Mouse (Mus musculus): ENCODE results near the gene Gm13420.
"Not testable (repeated sequence)": the region's sequence is repeated elsewhere in the genome, so short reads cannot be mapped to it uniquely, and the experiment has no call there.

Gene Gm13420

GRCm38 (mm10) chr2:29751497-29751896 lies at the start of gene Gm13420:
TSS of gene Gm13420 (minus strand) at chr2:29751685.
- no peak for DNase-seq (ENCODE audit: low spot score)

GRCm38 (mm10) chr2:29792772-29793487 lies 41.4 kb upstream of the Gm13420 start:
- DNase-seq (ENCODE audit: low spot score): no peak

GRCm38 (mm10) chr2:29787937-29788681 lies 36.6 kb upstream of the Gm13420 start, which contains the start of gene Trub2:
TSS of gene Trub2 (minus strand) at chr2:29788502.
- DNase-seq (ENCODE audit: low spot score): peak; percentile 81

- peak; percentile 91 for DNase-seq (ENCODE audit: low spot score)
Measured at GRCm38 (mm10) chr2:29787104-29787917, 35.8 kb upstream of the Gm13420 start, which contains the start of gene Coq4. TSS of gene Coq4 (plus strand) at chr2:29787493.

GRCm38 (mm10) chr2:29784290-29784689 lies 32.8 kb upstream of the Gm13420 start:
- no peak for DNase-seq (ENCODE audit: low spot score)

GRCm38 (mm10) chr2:29781256-29781655 lies 29.8 kb upstream of the Gm13420 start:
- DNase-seq (ENCODE audit: low spot score): not testable (repeated sequence)

GRCm38 (mm10) chr2:29773323-29773722 lies 21.8 kb upstream of the Gm13420 start:
- DNase-seq (ENCODE audit: low spot score): no peak

GRCm38 (mm10) chr2:29771611-29772461 lies 20.4 kb upstream of the Gm13420 start:
- DNase-seq (ENCODE audit: low spot score): no peak

GRCm38 (mm10) chr2:29770162-29770561 lies 18.7 kb upstream of the Gm13420 start:
- DNase-seq (ENCODE audit: low spot score): no peak

- DNase-seq (ENCODE audit: low spot score): no peak
Measured at GRCm38 (mm10) chr2:29768901-29769300, 17.4 kb upstream of the Gm13420 start.

GRCm38 (mm10) chr2:29767976-29768709 lies 16.7 kb upstream of the Gm13420 start:
- no peak for DNase-seq (ENCODE audit: low spot score)

- DNase-seq (ENCODE audit: low spot score): peak; percentile 42
Measured at GRCm38 (mm10) chr2:29764831-29765230, 13.3 kb upstream of the Gm13420 start.

GRCm38 (mm10) chr2:29755693-29756092 lies 4.2 kb upstream of the Gm13420 start:
- DNase-seq (ENCODE audit: low spot score): no peak

GRCm38 (mm10) chr2:29752397-29752796 lies 912 bp upstream of the Gm13420 start:
- DNase-seq (ENCODE audit: low spot score): no peak

- DNase-seq (ENCODE audit: low spot score): no peak
Measured at GRCm38 (mm10) chr2:29748499-29748898, 3.0 kb downstream of the Gm13420 start.

GRCm38 (mm10) chr2:29747852-29748251 lies 3.6 kb downstream of the Gm13420 start:
- no peak for DNase-seq (ENCODE audit: low spot score)

GRCm38 (mm10) chr2:29747188-29747782 lies 4.2 kb downstream of the Gm13420 start:
- no peak for DNase-seq (ENCODE audit: low spot score)

- no peak for DNase-seq (ENCODE audit: low spot score)
Measured at GRCm38 (mm10) chr2:29744256-29744655, 7.2 kb downstream of the Gm13420 start.

GRCm38 (mm10) chr2:29741207-29741606 lies 10.3 kb downstream of the Gm13420 start:
- DNase-seq (ENCODE audit: low spot score): no peak

GRCm38 (mm10) chr2:29739368-29739767 lies 12.1 kb downstream of the Gm13420 start:
- DNase-seq (ENCODE audit: low spot score): no peak
